Mouse (Mus musculus) CD4-positive, CD25-positive, alpha-beta regulatory T cell, adult 2 months (primary cell): ENCODE measurements around the gene Sh3bp4.
A peak's percentile ranks its signal among the peaks of the same experiment; 100 is the strongest.

Experiments used
- DNase-seq: peaks from one replicate; pipeline ENCODE4 v3.0.0-alpha.2; 2012; ENCODE audit warnings: low read depth, low spot score

The Sh3bp4 gene

GRCm38 (mm10) chr1:89071371-89072142 is 1.3 kb downstream of the Sh3bp4 start:
- no peak for DNase-seq

- DNase-seq = no peak
These were observed 2.2 kb downstream of the Sh3bp4 start for GRCm38 (mm10) chr1:89072143-89072990.

GRCm38 (mm10) chr1:89073291-89073846 is 3.2 kb downstream of the Sh3bp4 start:
- DNase-seq = no peak

- DNase-seq = no peak
These were observed 4.5 kb downstream of the Sh3bp4 start for GRCm38 (mm10) chr1:89074678-89075077.

- DNase-seq = no peak
These were observed 4.9 kb downstream of the Sh3bp4 start for GRCm38 (mm10) chr1:89075120-89075519.

- DNase-seq = no peak
These were observed 6.6 kb downstream of the Sh3bp4 start for GRCm38 (mm10) chr1:89076777-89077176.

GRCm38 (mm10) chr1:89078240-89078639 is 8.0 kb downstream of the Sh3bp4 start:
- DNase-seq = no peak

- peak; percentile 59 for DNase-seq
These were observed 8.5 kb downstream of the Sh3bp4 start for GRCm38 (mm10) chr1:89078730-89079129.

GRCm38 (mm10) chr1:89079239-89079638 is 9.0 kb downstream of the Sh3bp4 start:
- no peak for DNase-seq

GRCm38 (mm10) chr1:89080371-89080770 is 10.2 kb downstream of the Sh3bp4 start:
- DNase-seq = no peak

GRCm38 (mm10) chr1:89080795-89081194 is 10.6 kb downstream of the Sh3bp4 start:
- DNase-seq = no peak

GRCm38 (mm10) chr1:89081371-89081770 is 11.2 kb downstream of the Sh3bp4 start:
- no peak for DNase-seq

GRCm38 (mm10) chr1:89082171-89082882 is 12.1 kb downstream of the Sh3bp4 start:
- DNase-seq = no peak

- DNase-seq = no peak
These were observed 16.4 kb downstream of the Sh3bp4 start for GRCm38 (mm10) chr1:89086575-89087153.

- no peak for DNase-seq
These were observed 17.9 kb downstream of the Sh3bp4 start for GRCm38 (mm10) chr1:89088144-89088543.

GRCm38 (mm10) chr1:89088748-89089288 is 18.6 kb downstream of the Sh3bp4 start:
- no peak for DNase-seq

GRCm38 (mm10) chr1:89089821-89090600 is 19.8 kb downstream of the Sh3bp4 start:
- DNase-seq = no peak

GRCm38 (mm10) chr1:89090676-89091075 is 20.5 kb downstream of the Sh3bp4 start:
- DNase-seq = no peak

- DNase-seq = no peak
These were observed 21.8 kb downstream of the Sh3bp4 start for GRCm38 (mm10) chr1:89092019-89092418.

- DNase-seq = peak; percentile 68
These were observed 22.3 kb downstream of the Sh3bp4 start for GRCm38 (mm10) chr1:89092442-89092991.
